Mouse (Mus musculus) limb, embryonic 10.5 days (tissue): ENCODE data around the gene Zbtb7a. TPM values are rescaled to one million over a fixed set of nuclear protein-coding genes. Genes with fewer than 3 reads are reported as not detected.

Source experiments
- DNase-seq: peaks from one replicate; pipeline ENCODE4 v3.0.0-alpha.2; 2017; ENCODE audit warnings: low spot score
- H3K27ac ChIP-seq: fragments of 300-500 bp; sonication (generic); 2 replicates; pipeline ENCODE4 v1.5.1; 2016; ENCODE audit warnings: mild to moderate bottlenecking
- H3K27me3 ChIP-seq: fragments of 300-500 bp; sonication (generic); 2 replicates; pipeline ENCODE4 v1.6.1; 2016; ENCODE audit warnings: low read depth, mild to moderate bottlenecking; ENCODE audit not compliant: poor library complexity, severe bottlenecking
- H3K36me3 ChIP-seq: fragments of 300-500 bp; sonication (generic); 2 replicates; pipeline ENCODE4 v1.6.1; 2016; ENCODE audit warnings: mild to moderate bottlenecking, moderate library complexity
- H3K4me1 ChIP-seq: fragments of 300-500 bp; sonication (generic); 2 replicates; pipeline ENCODE4 v1.6.1; 2016
- H3K4me3 ChIP-seq: fragments of 300-500 bp; sonication (generic); 2 replicates; pipeline ENCODE4 v1.5.1; 2016; ENCODE audit warnings: mild to moderate bottlenecking, moderate library complexity
- H3K9me3 ChIP-seq: fragments of 300-500 bp; sonication (generic); replicated peaks from 2 replicates; pipeline ENCODE4 v1.6.1; 2016; ENCODE audit warnings: mild to moderate bottlenecking
- WGBS: fragments of 180-500 bp; shearing (Covaris S2); methylation state at CpG from one replicate; pipeline ENCODE4 v1.1.7; 2016; 5-methylcytosine and 5-hydroxymethylcytosine counted together
- microRNA-seq: library from miRNA; unstranded; fragments of <30 nt; microRNA quantifications from one replicate; pipeline ENCODE4, GENCODE M21; 2017
- polyA plus RNA-seq: library from polyadenylated mRNA; unstranded; fragments of >200 nt; fragmentation: Nextera tagmentation; extraction: Ambion mirVana; gene quantifications from 2 replicates; pipeline ENCODE4 v1.2.1, GENCODE M21; 2016

Zbtb7a gene
- polyA plus RNA-seq, 1 experiment from 2014 or later, result 11.7 TPM

DNA sequence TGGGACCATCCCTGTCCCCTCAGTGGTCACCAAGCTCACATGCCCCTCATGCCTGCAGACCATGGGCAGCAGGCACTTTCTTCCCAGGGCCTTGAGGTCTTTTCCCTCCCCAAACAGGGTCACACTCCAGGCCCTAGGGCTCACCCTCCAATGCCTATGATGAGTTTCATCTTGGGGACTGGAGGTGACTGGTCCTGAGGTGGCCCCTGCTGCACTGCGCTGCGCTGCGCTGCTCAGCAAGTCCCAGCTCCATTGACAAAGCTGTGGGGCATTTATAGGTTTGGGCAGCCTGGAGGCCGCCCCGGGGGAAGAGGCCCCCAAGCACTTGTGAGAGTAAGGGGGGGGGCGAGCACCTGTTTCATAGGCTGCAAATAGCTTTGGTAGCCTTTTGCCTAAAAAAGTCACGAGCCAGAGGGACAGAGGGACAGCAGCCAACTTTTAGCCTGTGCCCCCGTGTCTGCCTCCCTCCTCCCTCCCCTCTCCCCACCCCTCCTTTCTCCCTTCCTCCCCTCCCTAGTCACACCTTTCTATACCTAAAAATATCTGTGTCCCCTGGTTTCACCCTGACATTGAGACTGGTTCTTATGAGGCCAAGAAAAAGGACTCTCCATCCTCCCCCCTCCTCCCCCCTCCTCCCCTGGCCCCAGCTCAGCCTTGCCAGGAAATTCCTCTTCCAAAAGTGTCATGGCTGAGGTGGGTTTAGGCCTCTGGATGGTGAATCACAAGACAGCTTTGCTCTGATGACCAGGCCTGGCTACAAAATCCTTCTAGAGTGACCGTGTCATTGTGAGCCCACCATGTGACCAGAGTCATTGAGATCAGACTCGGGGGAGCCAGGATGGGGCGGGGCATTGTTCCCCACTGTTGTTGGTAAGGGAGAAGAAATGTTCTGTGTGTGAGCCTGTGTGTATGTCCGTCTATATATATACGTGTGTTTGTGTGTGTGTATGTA lies 67.1 kb downstream of the Zbtb7a start, which contains the start of gene Nmrk2:
TSS of gene Nmrk2 (minus strand) at position 245 of the 952 bp plus-strand sequence.
- Histone ChIP-seq H3K9me3 (no peaks in the 10 kb centered on the region), H3K27me3 (peaks cover 24% of the 10 kb centered on the region), H3K27ac (no peak within 1 kb of the TSS), H3K4me1 (no peaks in the 10 kb centered on the region), H3K4me3 (no peak within 1 kb of the TSS), H3K36me3 (no peaks in the 10 kb centered on the region)
- no peak for DNase-seq
- 64% methylated on average over 13 of the region's 13 CpGs for WGBS

Small RNA genes within 50 kb of the gene (microRNA-seq; reads per million reads assigned to microRNA genes)
- gene Mir5615-1 (not detected), gene Mir5615-2 (not detected)

Other genes with a start within 250 kb of the Zbtb7a start
- 342 and 401 TPM in 2 replicates for gene Timm13, start 234.3 kb upstream of the Zbtb7a start, polyA plus RNA-seq
- 85.0 and 85.4 TPM in 2 replicates for gene Lmnb2, start 217.0 kb upstream of the Zbtb7a start, polyA plus RNA-seq
- 4.5 and 9.8 TPM in 2 replicates for gene Gadd45b, start 205.1 kb upstream of the Zbtb7a start, polyA plus RNA-seq
- 4.3 and 4.5 TPM in 2 replicates for gene Gng7, start 120.3 kb upstream of the Zbtb7a start, polyA plus RNA-seq
- gene Diras1, start 109.6 kb upstream of the Zbtb7a start, polyA plus RNA-seq, result 0.11 and 0.18 TPM in 2 replicates
- 10.9 and 14.7 TPM in 2 replicates for gene Slc39a3, start 97.8 kb upstream of the Zbtb7a start, polyA plus RNA-seq
- gene Sgta, start 75.0 kb upstream of the Zbtb7a start, polyA plus RNA-seq, result 284 and 291 TPM in 2 replicates
- 113 and 128 TPM in 2 replicates for gene Thop1, start 65.2 kb upstream of the Zbtb7a start, polyA plus RNA-seq
- 0.58 and 0.66 TPM in 2 replicates for gene Creb3l3, start 36.3 kb upstream of the Zbtb7a start, polyA plus RNA-seq
- 244 and 245 TPM in 2 replicates for gene Map2k2, start 29.3 kb upstream of the Zbtb7a start, polyA plus RNA-seq
- gene Pias4, start 32.7 kb downstream of the Zbtb7a start, polyA plus RNA-seq, result 73.6 and 73.9 TPM in 2 replicates
- 575 and 611 TPM in 2 replicates for gene Eef2, start 41.4 kb downstream of the Zbtb7a start, polyA plus RNA-seq
- gene Dapk3, start 47.8 kb downstream of the Zbtb7a start, polyA plus RNA-seq, result 46.5 and 52.0 TPM in 2 replicates
- not detected in 2 replicates for gene 4930442H23Rik, start 48.6 kb downstream of the Zbtb7a start, polyA plus RNA-seq
- not detected in 2 replicates for gene Nmrk2, start 66.8 kb downstream of the Zbtb7a start, polyA plus RNA-seq
- 0.06 TPM in 1 of 2 replicates, not detected in the other for gene Atcay, start 95.6 kb downstream of the Zbtb7a start, polyA plus RNA-seq
- 2.0 and 5.0 TPM in 2 replicates for gene Zfr2, start 97.9 kb downstream of the Zbtb7a start, polyA plus RNA-seq
- 2.1 and 3.0 TPM in 2 replicates for gene Matk, start 117.7 kb downstream of the Zbtb7a start, polyA plus RNA-seq
- 234 and 258 TPM in 2 replicates for gene Mrpl54, start 131.7 kb downstream of the Zbtb7a start, polyA plus RNA-seq
- 56.5 and 57.6 TPM in 2 replicates for gene Apba3, start 131.7 kb downstream of the Zbtb7a start, polyA plus RNA-seq
- gene Tjp3, start 156.4 kb downstream of the Zbtb7a start, polyA plus RNA-seq, result 4.7 and 5.1 TPM in 2 replicates
- gene Pip5k1c, start 157.7 kb downstream of the Zbtb7a start, polyA plus RNA-seq, result 67.0 and 71.3 TPM in 2 replicates
- gene Cactin, start 185.9 kb downstream of the Zbtb7a start, polyA plus RNA-seq, result 62.5 and 67.7 TPM in 2 replicates
- 3.2 and 3.6 TPM in 2 replicates for gene Tbxa2r, start 193.5 kb downstream of the Zbtb7a start, polyA plus RNA-seq
- gene Gipc3, start 208.0 kb downstream of the Zbtb7a start, polyA plus RNA-seq, result 0.09 TPM in 1 of 2 replicates, not detected in the other
- gene Hmg20b, start 215.3 kb downstream of the Zbtb7a start, polyA plus RNA-seq, result 99.6 and 114 TPM in 2 replicates
- gene Mfsd12, start 222.3 kb downstream of the Zbtb7a start, polyA plus RNA-seq, result 7.6 and 8.8 TPM in 2 replicates
- 0.24 and 0.38 TPM in 2 replicates for gene 4930404N11Rik, start 230.6 kb downstream of the Zbtb7a start, polyA plus RNA-seq
- 134 and 148 TPM in 2 replicates for gene Fzr1, start 243.3 kb downstream of the Zbtb7a start, polyA plus RNA-seq
- 101 and 115 TPM in 2 replicates for gene Dohh, start 249.2 kb downstream of the Zbtb7a start, polyA plus RNA-seq
- 3.8 and 4.2 TPM in 2 replicates for gene Gm48551, start 249.2 kb downstream of the Zbtb7a start, polyA plus RNA-seq